Mouse (Mus musculus) heart, postnatal 0 days (tissue): Measurements from ENCODE around the gene Fgfr1op2.

ENCODE experiments used
- CTCF ChIP-seq: IDR thresholded peaks from 2 replicates; pipeline ENCODE4 v1.5.1; 2016; ENCODE audit warnings: antibody characterized with exemption, control low read depth, low read depth
- EP300 ChIP-seq: IDR thresholded peaks from 2 replicates; pipeline ENCODE4 v1.6.1; 2016; ENCODE audit warnings: antibody characterized with exemption, low read depth

DNA sequence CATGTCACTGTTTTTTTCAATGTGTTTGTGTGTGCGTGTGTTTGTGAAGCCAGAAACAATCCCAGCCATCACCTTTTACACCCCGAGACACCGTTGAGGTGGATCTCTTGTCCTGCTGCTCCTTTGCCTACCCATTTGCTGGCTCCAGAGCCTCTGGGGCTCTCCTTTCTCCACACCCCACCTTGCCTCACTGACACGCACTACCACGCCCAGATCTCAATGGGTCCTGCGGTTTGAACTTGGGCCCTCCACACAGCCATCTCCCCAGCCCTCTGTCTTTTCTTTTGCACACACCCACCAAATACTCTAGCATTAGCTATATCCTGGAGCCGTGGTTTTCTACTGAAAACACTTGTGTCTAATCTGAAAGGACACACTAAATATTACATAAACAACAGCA, 34.9 kb downstream of the Fgfr1op2 start:
- TF ChIP-seq CTCF (no peak), EP300 (no peak)
